Mouse (Mus musculus): ENCODE measurements around the gene Ssr1.

DNA sequence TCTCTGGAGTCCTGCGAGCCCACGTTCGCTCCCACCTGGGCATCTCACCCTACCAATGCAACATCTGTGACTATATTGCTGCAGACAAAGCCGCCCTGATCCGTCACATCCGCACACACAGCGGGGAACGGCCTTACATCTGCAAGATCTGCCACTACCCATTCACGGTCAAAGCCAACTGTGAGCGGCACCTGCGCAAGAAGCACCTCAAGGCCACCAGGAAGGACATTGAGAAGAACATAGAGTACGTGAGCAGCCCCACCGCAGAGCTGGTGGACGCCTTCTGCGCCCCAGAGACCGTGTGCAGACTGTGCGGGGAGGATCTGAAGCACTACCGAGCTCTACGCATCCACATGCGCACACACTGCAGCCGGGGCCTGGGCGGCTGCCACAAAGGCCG, 63.4 kb downstream of the Ssr1 start:
- TF ChIP-seq GATA1 (IDR thresholded peaks at IDR 0.05; ENCODE audit: borderline replicate concordance, low read length), result no peak
- no peak for TF ChIP-seq FLI1 (IDR thresholded peaks at IDR 0.05; ENCODE audit: low read length)

Data from megakaryocyte, embryonic 14.5 days (primary cell).